9 mouse cellular contexts compared by ENCODE assay signal in genomic region chr15:30171493-30172195, GRCm38 (mm10). TPM values are rescaled to one million over a fixed set of nuclear protein-coding genes. Genes with fewer than 3 reads are reported as not detected.
DNase-seq lines count a peak whose midpoint lies in the region; ATAC-seq and TF ChIP-seq lines count a peak whose summit lies in the region.
"Had no signal": no experiment of that assay in that cellular context is flagged by ENCODE, and none has a peak within 500 bp of the region (broad histone marks: within the 10 kb centered on the region; RNA-seq: fewer than 3 reads in every experiment).

No protein-coding gene starts in this region.

- no peak overlapping the region for H3K9ac ChIP-seq in heart, embryonic 14.5 days (ENCODE audit: low read length)
- peak overlapping the region; percentile 98 for H3K9ac ChIP-seq in hindbrain, embryonic 14.5 days
- H3K9ac ChIP-seq in midbrain, embryonic 15.5 days, result peak overlapping the region; percentile 98

- TF ChIP-seq POLR2A in cortical plate, adult 2 months (IDR thresholded peaks at IDR 0.05; ENCODE audit: extremely low read depth, insufficient read depth, low read length), result no peak

- peak overlapping the region; percentile 66 to 81 for H3K4me3 ChIP-seq in heart, embryonic 14.5 days (ENCODE audit: control insufficient read depth in 1 of 2, insufficient read depth in 1 of 2, low read depth in 1 of 2, low read length in 2 of 2)
- H3K4me3 ChIP-seq in cortical plate, adult 2 months (ENCODE audit: insufficient read depth, low read length), result peak overlapping the region; percentile 46
- peak overlapping the region; percentile 96 for H3K4me3 ChIP-seq in hindbrain, embryonic 14.5 days (replicated peaks; ENCODE audit: low read length)
- H3K4me3 ChIP-seq in midbrain, embryonic 15.5 days, result peak overlapping the region; percentile 97

- DNase-seq in heart, adult 9 months (ENCODE audit: low spot score in 2 of 2), result no peak
- DNase-seq in hindbrain, embryonic 14.5 days (ENCODE audit: low spot score), result no peak
- DNase-seq in T-cell, adult 2 months (ENCODE audit: low spot score), result no peak
- DNase-seq in left cerebral cortex, postnatal 4 days, result no peak

- ATAC-seq in heart, embryonic 14.5 days (ENCODE audit: insufficient number of reproducible peaks, insufficient read depth, low FRiP score, low read depth), result no peak
- no peak; the same call in 1 of the 2 replicates for ATAC-seq in hindbrain, embryonic 14.5 days (ENCODE audit: low FRiP score)
- no peak for ATAC-seq in midbrain, embryonic 15.5 days (replicated peaks)
- no peak for ATAC-seq in monocyte, adult 5-6 weeks (replicated peaks; ENCODE audit: insufficient number of reproducible peaks, low FRiP score, low TSS enrichment, poor library complexity, severe bottlenecking)

- peaks cover 31% of the 10 kb centered on the region for H3K27me3 ChIP-seq in heart, embryonic 14.5 days (ENCODE audit: control insufficient read depth, insufficient read depth, low read length)
- H3K27me3 ChIP-seq in hindbrain, embryonic 14.5 days (ENCODE audit: control insufficient read depth, insufficient read depth, low read length), result no peaks in the 10 kb centered on the region
- H3K27me3 ChIP-seq in midbrain, embryonic 15.5 days (replicated peaks), result no peaks in the 10 kb centered on the region
- H3K27me3 ChIP-seq: CH12.LX had no signal

- H3K36me3 ChIP-seq in heart, embryonic 14.5 days (ENCODE audit: control insufficient read depth, insufficient read depth, low read length), result no peaks in the 10 kb centered on the region
- no peaks in the 10 kb centered on the region for H3K36me3 ChIP-seq in hindbrain, embryonic 14.5 days (replicated peaks; ENCODE audit: control insufficient read depth, insufficient read depth)
- no peaks in the 10 kb centered on the region for H3K36me3 ChIP-seq in midbrain, embryonic 15.5 days (replicated peaks)

- peak overlapping the region; percentile 98 for H3K4me2 ChIP-seq in heart, embryonic 14.5 days (ENCODE audit: low read length)
- H3K4me2 ChIP-seq in hindbrain, embryonic 14.5 days (replicated peaks), result peak overlapping the region; percentile 66
- H3K4me2 ChIP-seq in midbrain, embryonic 15.5 days, result peak overlapping the region; percentile 58

- intact Hi-C loops in left cerebral cortex, postnatal 4 days (cut with DNase I), result loop anchor here (5.0 to 10.0 kb wide), 2 partner anchors 571 to 1083 kb away; no protein-coding TSS in a partner anchor

- no peaks in the 10 kb centered on the region for H3K9me3 ChIP-seq in heart, embryonic 14.5 days (ENCODE audit: control insufficient read depth, low read length)
- H3K9me3 ChIP-seq in hindbrain, embryonic 14.5 days (ENCODE audit: control insufficient read depth, low read length), result no peaks in the 10 kb centered on the region
- H3K9me3 ChIP-seq in midbrain, embryonic 15.5 days, result no peaks in the 10 kb centered on the region

- TF ChIP-seq CTCF in cortical plate, adult 2 months (IDR thresholded peaks at IDR 0.05; ENCODE audit: extremely low read depth, insufficient read depth, low read length), result no peak

- no peak overlapping the region for H3K27ac ChIP-seq in heart, embryonic 14.5 days (replicated peaks in 1 of 2; ENCODE audit: control insufficient read depth in 1 of 2, insufficient read depth in 1 of 2, low read depth in 2 of 2, low read length in 2 of 2)
- peak overlapping the region; percentile 49 for H3K27ac ChIP-seq in cortical plate, adult 2 months (ENCODE audit: insufficient read depth, low read length)
- H3K27ac ChIP-seq in hindbrain, embryonic 14.5 days, result peak overlapping the region; percentile 100
- peak overlapping the region; percentile 100 for H3K27ac ChIP-seq in midbrain, embryonic 15.5 days

- peaks cover 2 to 13% of the 10 kb centered on the region in 2 experiments; a peak in 3 of 4 replicates for H3K4me1 ChIP-seq in heart, embryonic 14.5 days (ENCODE audit: control insufficient read depth in 2 of 2, insufficient read depth in 2 of 2, low read length in 2 of 2)
- no peaks in the 10 kb centered on the region; the same call in 1 of the 2 replicates for H3K4me1 ChIP-seq in cortical plate, adult 2 months (ENCODE audit: control insufficient read depth, insufficient read depth, low read length)
- H3K4me1 ChIP-seq in hindbrain, embryonic 14.5 days (replicated peaks; ENCODE audit: control insufficient read depth, insufficient read depth, low read length), result peaks cover 17% of the 10 kb centered on the region; the same call in 1 of the 2 replicates
- H3K4me1 ChIP-seq in midbrain, embryonic 15.5 days, result peaks cover 15% of the 10 kb centered on the region

- 19% methylated on average over 11 of the region's 11 CpGs for WGBS in heart, embryonic 14.5 days
- 15% methylated on average over 11 of the region's 11 CpGs for WGBS in hindbrain, embryonic 14.5 days
- WGBS in midbrain, embryonic 15.5 days, result 14% methylated on average over 11 of the region's 11 CpGs

RNA-seq across cellular contexts. Expression of gene Ctnnd2, which starts 0.7 kb away (rescaled TPM):
- 0.38 and 0.61 TPM in 2 replicates for polyA plus RNA-seq in heart, embryonic 14.5 days (2014; fragmentation: Nextera tagmentation; extraction: Ambion mirVana)
- 133 and 146 TPM in 2 replicates for polyA plus RNA-seq in cortical plate, adult 2 months (2012; rRNA removed)
- 64.2 and 65.3 TPM in 2 replicates for polyA plus RNA-seq in hindbrain, embryonic 14.5 days (2014; fragmentation: Nextera tagmentation; extraction: Ambion mirVana)
- 72.2 and 73.2 TPM in 2 replicates for polyA plus RNA-seq in midbrain, embryonic 15.5 days (2015; fragmentation: Nextera tagmentation; extraction: Ambion mirVana)
- 0.29 TPM in 1 of 3 replicates, not detected in the others for total RNA-seq in monocyte, adult 5-6 weeks (2017)
- total RNA-seq in left cerebral cortex, postnatal 4 days (2021), result 100 to 1,000 TPM; 283 to 289 TPM
- total RNA-seq: CH12.LX had no signal

Comparison
In these comparisons a context has a peak if more than half of its experiments do, and no peak if none do; other contexts are left out.
1. H3K27ac ChIP-seq: peak in cortical plate, adult 2 months (single experiment), hindbrain, embryonic 14.5 days (single experiment) and midbrain, embryonic 15.5 days (single experiment); none in heart, embryonic 14.5 days (0 of 2).
2. H3K4me3 ChIP-seq: peak in every context shown above with its lines; median percentile 97 in midbrain, embryonic 15.5 days; 96 in hindbrain, embryonic 14.5 days; 74 in heart, embryonic 14.5 days; 46 in cortical plate, adult 2 months.
3. RNA of gene Ctnnd2, which starts 0.7 kb away (polyA plus RNA-seq): 133 to 146 TPM in cortical plate, adult 2 months, 72.2 to 73.2 TPM in midbrain, embryonic 15.5 days and 64.2 to 65.3 TPM in hindbrain, embryonic 14.5 days; 0.38 to 0.61 TPM in heart, embryonic 14.5 days; every median in the first group is over 10 times any median in the second.
4. Peak in every context shown above with its lines, with median percentiles within 50 percentile points of each other: H3K4me2 ChIP-seq.